Mouse (Mus musculus): ENCODE results near the gene Scaf4. TPM values are rescaled to one million over a fixed set of nuclear protein-coding genes. Genes with fewer than 3 reads are reported as not detected.

The Scaf4 gene
- total RNA-seq (2021): 10 to 100 TPM; 43.7 to 46.8 TPM
- long read RNA-seq, full-length matches to known transcripts: 11 of 33 reads
- long read RNA-seq, partial matches to known transcripts: 9 of 33 reads
- long read RNA-seq, other reads (novel, unspliced or antisense): 13 of 33 reads

GRCm38 (mm10) chr16:90283905-90284891 is at the start of gene Scaf4:
Gene Scaf4, minus strand, starts transcription at chr16:90284503.
- peak; percentile 95 to 97 for DNase-seq (ENCODE audit: low spot score in 2 of 2)

- no peak for DNase-seq (ENCODE audit: low spot score in 2 of 2)
Observed at GRCm38 (mm10) chr16:90332553-90332952, 48.2 kb upstream of the Scaf4 start.

- no peak for DNase-seq (ENCODE audit: low spot score in 2 of 2)
Observed at GRCm38 (mm10) chr16:90330979-90331378, 46.7 kb upstream of the Scaf4 start.

- DNase-seq (ENCODE audit: low spot score in 2 of 2): no peak
Observed at GRCm38 (mm10) chr16:90329511-90329910, 45.2 kb upstream of the Scaf4 start.

- peak; percentile 79 to 92 for DNase-seq (ENCODE audit: low spot score in 2 of 2)
Observed at GRCm38 (mm10) chr16:90322850-90323528, 38.7 kb upstream of the Scaf4 start.

- DNase-seq (ENCODE audit: low spot score in 2 of 2): no peak
Observed at GRCm38 (mm10) chr16:90319321-90319720, 35.0 kb upstream of the Scaf4 start.

GRCm38 (mm10) chr16:90318372-90318926 is 34.1 kb upstream of the Scaf4 start:
- no peak for DNase-seq (ENCODE audit: low spot score in 2 of 2)

GRCm38 (mm10) chr16:90317777-90318176 is 33.5 kb upstream of the Scaf4 start:
- DNase-seq (ENCODE audit: low spot score in 2 of 2): no peak

GRCm38 (mm10) chr16:90315881-90316280 is 31.6 kb upstream of the Scaf4 start:
- DNase-seq (ENCODE audit: low spot score in 2 of 2): no peak

GRCm38 (mm10) chr16:90312449-90313082 is 28.3 kb upstream of the Scaf4 start:
- peak; percentile 39 to 77 for DNase-seq (ENCODE audit: low spot score in 2 of 2)

- no peak for DNase-seq (ENCODE audit: low spot score in 2 of 2)
Observed at GRCm38 (mm10) chr16:90310488-90311135, 26.3 kb upstream of the Scaf4 start.

- no peak for DNase-seq (ENCODE audit: low spot score in 2 of 2)
Observed at GRCm38 (mm10) chr16:90309784-90310183, 25.5 kb upstream of the Scaf4 start.

GRCm38 (mm10) chr16:90303988-90304299 is 19.6 kb upstream of the Scaf4 start:
- no peak for DNase-seq (ENCODE audit: low spot score in 2 of 2)

- no peak for DNase-seq (ENCODE audit: low spot score in 2 of 2)
Observed at GRCm38 (mm10) chr16:90303286-90303987, 19.1 kb upstream of the Scaf4 start.

- DNase-seq (ENCODE audit: low spot score in 2 of 2): no peak
Observed at GRCm38 (mm10) chr16:90301706-90302105, 17.4 kb upstream of the Scaf4 start.

GRCm38 (mm10) chr16:90300896-90301295 is 16.6 kb upstream of the Scaf4 start:
- no peak for DNase-seq (ENCODE audit: low spot score in 2 of 2)

GRCm38 (mm10) chr16:90299591-90299990 is 15.3 kb upstream of the Scaf4 start:
- DNase-seq (ENCODE audit: low spot score in 2 of 2): no peak

GRCm38 (mm10) chr16:90298426-90299300 is 14.4 kb upstream of the Scaf4 start:
- peak in 1 of 2 experiments; percentile 42 for DNase-seq (ENCODE audit: low spot score in 2 of 2)

All from layer of hippocampus, adult 18-20 months (tissue).